Mouse (Mus musculus) kidney, adult 11 months (tissue): ENCODE measurements around the gene C1qtnf3.
"Not testable (repeated sequence)": the region's sequence is repeated elsewhere in the genome, so short reads cannot be mapped to it uniquely, and the experiment has no call there.

Source experiments
- DNase-seq: peaks from one replicate; pipeline ENCODE4 v3.0.0; 2022

Gene C1qtnf3

GRCm38 (mm10) chr15:10959277-10960026 is 7.3 kb downstream of the C1qtnf3 start:
- DNase-seq, result peak; percentile 63

DNA sequence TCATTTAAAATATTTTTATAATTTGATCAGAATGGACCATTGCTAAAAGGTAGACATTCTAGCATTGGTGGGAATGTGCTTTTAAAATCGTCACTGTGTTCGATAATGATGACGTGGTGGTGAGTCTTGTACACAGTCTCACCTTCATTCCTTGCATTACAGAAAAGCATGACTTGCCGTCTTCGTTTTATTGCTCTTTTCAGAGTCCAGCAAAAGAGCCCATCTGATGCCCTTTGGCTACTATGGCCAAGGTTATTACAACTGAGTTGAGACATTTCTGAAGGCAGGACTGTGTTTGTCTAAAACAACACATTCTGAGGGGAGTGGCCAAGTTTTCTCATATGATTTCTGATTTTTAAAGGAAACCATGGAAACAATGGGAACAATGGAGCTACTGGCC is 8.1 kb downstream of the C1qtnf3 start:
- DNase-seq, result no peak

DNA sequence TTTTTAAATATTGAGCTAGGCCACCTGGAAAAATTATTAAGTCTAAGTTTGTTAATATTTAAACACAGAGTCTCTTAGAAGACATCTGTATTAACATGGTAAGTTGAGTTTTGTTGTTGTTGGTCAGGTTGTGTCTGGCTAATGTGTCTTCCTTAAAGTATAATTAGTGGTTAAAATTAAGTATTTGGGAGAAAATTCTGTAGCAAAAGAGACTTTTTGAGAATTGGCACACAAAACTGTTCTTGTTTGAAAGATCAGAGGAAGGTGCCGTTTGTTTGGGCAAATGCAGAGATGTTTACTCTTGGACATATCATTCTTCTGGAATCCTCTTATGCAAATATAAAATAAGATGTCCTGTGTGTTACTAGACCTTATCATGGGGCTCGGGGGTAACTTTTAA is 10.5 kb downstream of the C1qtnf3 start:
- no peak for DNase-seq

- no peak for DNase-seq
Measured at GRCm38 (mm10) chr15:10969439-10969838, 17.3 kb downstream of the C1qtnf3 start.

- peak; percentile 28 for DNase-seq
Measured at GRCm38 (mm10) chr15:10970777-10971176, 18.6 kb downstream of the C1qtnf3 start.

DNA sequence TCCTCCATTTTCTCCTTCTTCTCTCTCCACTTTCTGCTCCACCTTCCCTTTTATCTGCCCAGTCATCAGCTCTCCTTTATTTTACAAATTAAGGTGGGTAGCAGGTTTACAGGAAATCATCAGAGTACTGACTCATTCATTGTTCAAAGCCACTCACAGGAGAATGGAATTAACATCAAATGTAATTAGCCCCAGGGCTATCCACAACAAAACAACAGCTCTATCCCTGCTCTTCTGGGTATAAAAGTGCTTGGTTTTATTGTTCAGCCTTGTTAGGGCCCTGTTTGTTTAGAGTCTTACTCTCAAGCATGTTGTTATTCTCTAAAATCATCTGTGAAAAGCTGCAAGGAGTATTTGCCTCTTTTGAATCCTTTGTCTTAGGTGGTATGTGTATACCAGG is 25.0 kb downstream of the C1qtnf3 start:
- DNase-seq, result no peak

GRCm38 (mm10) chr15:10980712-10981111 is 28.6 kb downstream of the C1qtnf3 start:
- DNase-seq, result no peak

GRCm38 (mm10) chr15:10981377-10982063 is 29.4 kb downstream of the C1qtnf3 start, which contains the start of gene Amacr:
Gene Amacr (plus strand): TSS chr15:10981756.
- DNase-seq, result peak; percentile 90

GRCm38 (mm10) chr15:10982064-10982435 is 29.9 kb downstream of the C1qtnf3 start:
- DNase-seq, result no peak

DNA sequence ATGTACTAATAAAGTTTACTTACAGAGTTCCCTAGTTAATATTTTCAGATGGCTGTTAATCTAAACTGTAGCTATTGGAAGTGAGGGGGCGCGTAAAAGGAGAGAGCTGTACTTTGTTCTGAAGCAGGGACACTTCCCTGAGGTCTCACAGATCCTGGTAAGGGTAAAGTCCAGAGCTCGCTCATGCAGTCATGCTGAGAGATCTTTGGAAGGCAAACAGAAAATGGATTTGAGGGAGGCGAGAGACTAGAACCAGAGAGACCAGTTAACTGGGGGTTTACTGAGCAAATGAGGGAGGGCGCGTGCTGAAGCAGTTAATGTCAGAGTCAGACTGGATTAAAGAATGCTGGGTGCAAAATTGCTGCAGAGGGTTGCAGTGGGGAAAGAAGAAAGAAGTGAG is 33.6 kb downstream of the C1qtnf3 start:
- peak; percentile 69 for DNase-seq

DNA sequence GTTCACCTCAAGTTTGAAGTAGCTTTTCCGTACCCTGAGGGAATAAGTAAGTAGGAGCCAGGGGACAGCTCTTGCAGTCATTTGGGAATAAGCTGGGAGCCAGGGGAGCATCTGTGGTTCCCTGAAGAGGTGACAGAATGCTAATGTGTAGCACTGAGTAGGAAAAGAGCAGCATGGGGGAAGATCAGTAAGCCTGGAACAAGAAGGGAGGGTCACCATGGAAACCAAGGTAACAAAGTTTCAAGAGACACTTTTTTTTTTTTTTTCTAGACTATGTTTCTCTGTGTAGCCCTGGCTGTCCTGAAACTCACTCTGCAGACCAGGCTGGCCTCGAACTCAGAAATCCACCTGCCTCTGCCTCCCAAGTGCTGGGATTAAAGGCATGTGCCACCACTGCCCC is 34.3 kb downstream of the C1qtnf3 start:
- not testable (repeated sequence) for DNase-seq

- no peak for DNase-seq
Measured at GRCm38 (mm10) chr15:10990411-10990810, 38.3 kb downstream of the C1qtnf3 start.

DNA sequence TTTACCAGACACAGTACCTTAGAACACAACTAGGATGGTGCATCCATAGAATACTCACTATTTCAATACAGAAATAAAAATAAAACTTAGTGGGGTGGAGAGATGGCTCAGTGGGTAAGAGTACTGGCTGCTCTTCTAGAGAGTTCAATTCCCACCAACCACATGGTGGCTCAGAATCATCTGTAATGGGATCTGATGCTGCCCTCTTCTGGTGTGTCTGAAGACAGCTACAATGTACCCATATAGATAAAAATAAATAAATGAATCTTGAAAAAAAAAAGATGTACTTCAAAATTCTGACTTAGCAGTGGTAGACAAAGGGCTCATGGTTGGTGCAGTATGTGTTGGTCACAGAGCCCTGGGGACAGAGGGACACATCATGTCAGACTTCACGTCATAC is 39.4 kb downstream of the C1qtnf3 start:
- DNase-seq, result no peak

- no peak for DNase-seq
Measured at GRCm38 (mm10) chr15:10999832-11000231, 47.7 kb downstream of the C1qtnf3 start.

GRCm38 (mm10) chr15:11000421-11000820 is 48.3 kb downstream of the C1qtnf3 start, which contains the start of gene Slc45a2:
Gene Slc45a2 (plus strand): TSS chr15:11000721.
- DNase-seq, result no peak

DNA sequence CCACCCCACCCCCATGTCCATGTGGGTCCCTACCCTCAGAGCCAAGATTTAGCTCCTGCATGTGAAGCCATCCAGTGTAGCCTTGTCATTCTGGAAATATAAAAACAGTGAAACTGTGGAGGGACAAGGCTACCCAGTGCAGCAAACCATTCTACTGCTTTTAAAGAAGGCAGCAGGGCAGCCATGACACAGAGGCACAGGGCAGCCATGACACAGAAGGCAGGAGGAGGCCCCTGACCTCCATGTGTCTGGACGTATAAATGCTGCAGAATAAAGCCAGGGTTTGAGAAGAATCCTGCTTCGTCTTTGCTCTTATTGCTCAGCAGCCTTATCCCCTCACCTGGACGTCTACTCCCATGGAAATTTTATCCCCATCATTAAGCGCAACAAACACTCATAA is 51.7 kb downstream of the C1qtnf3 start:
- DNase-seq, result no peak

- no peak for DNase-seq
Measured at GRCm38 (mm10) chr15:11004646-11005045, 52.5 kb downstream of the C1qtnf3 start.

DNA sequence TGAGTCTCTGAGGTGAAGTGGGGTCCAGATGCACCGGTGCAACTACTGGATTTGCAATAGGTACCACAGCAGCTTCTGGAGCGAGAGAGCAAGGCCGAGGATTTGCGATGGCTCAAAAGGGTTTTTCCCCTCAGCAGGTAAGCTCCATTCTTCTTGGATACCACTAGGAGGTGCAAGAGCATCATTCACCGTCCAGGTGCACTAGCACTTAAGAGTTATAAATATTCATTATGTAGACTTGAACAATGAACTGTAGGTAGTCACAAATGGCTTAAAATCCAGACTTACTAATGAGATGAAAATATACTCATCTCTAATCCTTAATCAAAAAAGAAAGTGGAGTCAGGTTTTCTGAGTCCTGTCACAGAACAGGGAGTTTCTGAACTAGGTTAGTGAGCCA is 56.6 kb downstream of the C1qtnf3 start:
- DNase-seq, result no peak

- no peak for DNase-seq
Measured at GRCm38 (mm10) chr15:11010976-11011548, 58.9 kb downstream of the C1qtnf3 start.

- DNase-seq, result no peak
Measured at GRCm38 (mm10) chr15:11014931-11015330, 62.8 kb downstream of the C1qtnf3 start.

- DNase-seq, result peak; percentile 32
Measured at GRCm38 (mm10) chr15:11026801-11027561, 74.8 kb downstream of the C1qtnf3 start.
